Mouse (Mus musculus): ENCODE data around the gene Hcar2. TPM values are rescaled to one million over a fixed set of nuclear protein-coding genes. Genes with fewer than 3 reads are reported as not detected.

Hcar2 gene
- polyA plus RNA-seq, 1 experiment from 2014 or later = not detected

- ATAC-seq (no peak), DNase-seq (ENCODE audit: low read depth, low spot score) (no peak)
- no peaks in the 10 kb centered on the region for H3K27me3 ChIP-seq
- in situ Hi-C loops (cut with MboI; ENCODE audit: low pct_unique_long_range_greater_than_20kb) = loop anchor here (5.0 kb wide), 1 partner anchor 57 kb away; no protein-coding TSS in a partner anchor
- no peak for TF ChIP-seq CTCF (IDR thresholded peaks at IDR 0.05)
- CTCF ChIA-PET = no interaction called here
- POLR2A ChIA-PET = no interaction called here
Measured at GRCm38 (mm10) chr5:123834836-123835235, 30.5 kb downstream of the Hcar2 start.

GRCm38 (mm10) chr5:123832309-123832708 is 33.0 kb downstream of the Hcar2 start:
- no peak for ATAC-seq
- ChIA-PET POLR2A (interaction anchor here (0.6 kb wide), 1 partner anchor 12 kb away, joined by 4 read pairs; no protein-coding TSS in a partner anchor), CTCF (interaction anchor here (0.8 to 1.3 kb wide), 2 partner anchors 13 to 15 kb away, joined by 3 read pairs; no protein-coding TSS in a partner anchor)
- no peaks in the 10 kb centered on the region for H3K27me3 ChIP-seq
- DNase-seq (ENCODE audit: low read depth, low spot score) = no peak
- in situ Hi-C loops (cut with MboI; ENCODE audit: low pct_unique_long_range_greater_than_20kb) = no loop called here
- TF ChIP-seq CTCF (IDR thresholded peaks at IDR 0.05) = no peak

- TF ChIP-seq CTCF (IDR thresholded peaks at IDR 0.05) = peak; percentile 70
- DNase-seq (ENCODE audit: low read depth, low spot score) = no peak
- POLR2A ChIA-PET = no interaction called here
- H3K27me3 ChIP-seq = no peaks in the 10 kb centered on the region
- peak; percentile 26 for ATAC-seq
- in situ Hi-C loops (cut with MboI; ENCODE audit: low pct_unique_long_range_greater_than_20kb) = loop anchor here (5.0 kb wide), 1 partner anchor 165 kb away; no protein-coding TSS in a partner anchor
- CTCF ChIA-PET = interaction anchor here (0.9 to 1.2 kb wide), 3 partner anchors 8 to 103 kb away, joined by 3 read pairs; partner anchors contain the start of gene Ccdc62
Measured at GRCm38 (mm10) chr5:123827659-123828091, 37.6 kb downstream of the Hcar2 start.

GRCm38 (mm10) chr5:123822706-123823105 is 42.6 kb downstream of the Hcar2 start:
- H3K27me3 ChIP-seq = no peaks in the 10 kb centered on the region
- ATAC-seq (no peak), DNase-seq (ENCODE audit: low read depth, low spot score) (no peak)
- in situ Hi-C loops (cut with MboI; ENCODE audit: low pct_unique_long_range_greater_than_20kb) = no loop called here
- no peak for TF ChIP-seq CTCF (IDR thresholded peaks at IDR 0.05)
- ChIA-PET CTCF (no interaction called here), POLR2A (interaction anchor here (0.6 kb wide), 1 partner anchor 770 kb away, joined by 3 read pairs; no protein-coding TSS in a partner anchor)

GRCm38 (mm10) chr5:123821264-123821571 is 44.1 kb downstream of the Hcar2 start:
- POLR2A ChIA-PET = no interaction called here

GRCm38 (mm10) chr5:123820501-123821263 is 44.6 kb downstream of the Hcar2 start:
- in situ Hi-C loops (cut with MboI; ENCODE audit: low pct_unique_long_range_greater_than_20kb) = no loop called here
- ChIA-PET CTCF (interaction anchor here (0.6 to 1.3 kb wide), 3 partner anchors 63 to 86 kb away, joined by 3 read pairs; partner anchors contain the start of gene Denr), POLR2A (interaction anchor here (0.6 kb wide), 1 partner anchor 457 kb away, joined by 7 read pairs; no protein-coding TSS in a partner anchor)
- H3K27me3 ChIP-seq = no peaks in the 10 kb centered on the region
- ATAC-seq (peak; percentile 39), DNase-seq (ENCODE audit: low read depth, low spot score) (no peak)
- TF ChIP-seq CTCF (IDR thresholded peaks at IDR 0.05) = no peak

More at GRCm38 (mm10) chr5:123821264-123821571, 44.1 kb downstream of the Hcar2 start:
- no peaks in the 10 kb centered on the region for H3K27me3 ChIP-seq
- in situ Hi-C loops (cut with MboI; ENCODE audit: low pct_unique_long_range_greater_than_20kb) = no loop called here
- CTCF ChIA-PET = no interaction called here
- DNase-seq (ENCODE audit: low read depth, low spot score) = no peak
- TF ChIP-seq CTCF (IDR thresholded peaks at IDR 0.05) = no peak
- ATAC-seq = no peak

GRCm38 (mm10) chr5:123818941-123819577 is 46.2 kb downstream of the Hcar2 start:
- POLR2A ChIA-PET = interaction anchor here (1.4 kb wide), 1 partner anchor 10 kb away, joined by 4 read pairs; no protein-coding TSS in a partner anchor
- ATAC-seq (no peak), DNase-seq (ENCODE audit: low read depth, low spot score) (no peak)
- no peaks in the 10 kb centered on the region for H3K27me3 ChIP-seq
- TF ChIP-seq CTCF (IDR thresholded peaks at IDR 0.05) = no peak
- in situ Hi-C loops (cut with MboI; ENCODE audit: low pct_unique_long_range_greater_than_20kb) = loop anchor here (5.0 kb wide), 1 partner anchor 88 kb away; the partner anchor contains the start of gene Denr
- CTCF ChIA-PET = interaction anchor here (1.2 to 1.4 kb wide), 2 partner anchors 9 kb away, joined by 3 read pairs; no protein-coding TSS in a partner anchor

- POLR2A ChIA-PET = no interaction called here
- DNase-seq (ENCODE audit: low read depth, low spot score) = no peak
- CTCF ChIA-PET = interaction anchor here (1.3 kb wide), 1 partner anchor 15 kb away, joined by 3 read pairs; no protein-coding TSS in a partner anchor
- H3K27me3 ChIP-seq = no peaks in the 10 kb centered on the region
- no peak for TF ChIP-seq CTCF (IDR thresholded peaks at IDR 0.05)
- in situ Hi-C loops (cut with MboI; ENCODE audit: low pct_unique_long_range_greater_than_20kb) = loop anchor here (5.0 kb wide), 1 partner anchor 90 kb away; the partner anchor contains the start of gene Denr
- ATAC-seq = no peak
Measured at GRCm38 (mm10) chr5:123816891-123817290, 48.4 kb downstream of the Hcar2 start.

Other genes starting within 250 kb of the Hcar2 start
- gene Clip1, start 180.9 kb downstream of the Hcar2 start, polyA plus RNA-seq (2021) = 51.3 TPM
- gene Zcchc8, start 144.4 kb downstream of the Hcar2 start, polyA plus RNA-seq (2021) = 75.4 TPM
- 138 TPM for gene Rsrc2, start 116.1 kb downstream of the Hcar2 start, polyA plus RNA-seq (2021)
- 25.5 TPM for gene Kntc1, start 115.8 kb downstream of the Hcar2 start, polyA plus RNA-seq (2021)
- not detected for gene Hcar1, start 14.5 kb upstream of the Hcar2 start, polyA plus RNA-seq (2021)
- gene Denr, start 41.7 kb upstream of the Hcar2 start, polyA plus RNA-seq (2021) = 117 TPM
- 0.68 TPM for gene Gm43518, start 61.9 kb upstream of the Hcar2 start, polyA plus RNA-seq (2021)
- 6.7 TPM for gene Ccdc62, start 65.2 kb upstream of the Hcar2 start, polyA plus RNA-seq (2021)
- gene Hip1r, start 108.1 kb upstream of the Hcar2 start, polyA plus RNA-seq (2021) = 62.0 TPM
- 25.5 TPM for gene Vps37b, start 166.8 kb upstream of the Hcar2 start, polyA plus RNA-seq (2021)
- gene Abcb9, start 230.3 kb upstream of the Hcar2 start, polyA plus RNA-seq (2021) = 5.3 TPM
- gene Ogfod2, start 246.8 kb upstream of the Hcar2 start, polyA plus RNA-seq (2021) = 45.4 TPM

Measured in Patski (cell line).